Mouse (Mus musculus): ENCODE data around the gene Snx3.

Snx3 gene

DNA sequence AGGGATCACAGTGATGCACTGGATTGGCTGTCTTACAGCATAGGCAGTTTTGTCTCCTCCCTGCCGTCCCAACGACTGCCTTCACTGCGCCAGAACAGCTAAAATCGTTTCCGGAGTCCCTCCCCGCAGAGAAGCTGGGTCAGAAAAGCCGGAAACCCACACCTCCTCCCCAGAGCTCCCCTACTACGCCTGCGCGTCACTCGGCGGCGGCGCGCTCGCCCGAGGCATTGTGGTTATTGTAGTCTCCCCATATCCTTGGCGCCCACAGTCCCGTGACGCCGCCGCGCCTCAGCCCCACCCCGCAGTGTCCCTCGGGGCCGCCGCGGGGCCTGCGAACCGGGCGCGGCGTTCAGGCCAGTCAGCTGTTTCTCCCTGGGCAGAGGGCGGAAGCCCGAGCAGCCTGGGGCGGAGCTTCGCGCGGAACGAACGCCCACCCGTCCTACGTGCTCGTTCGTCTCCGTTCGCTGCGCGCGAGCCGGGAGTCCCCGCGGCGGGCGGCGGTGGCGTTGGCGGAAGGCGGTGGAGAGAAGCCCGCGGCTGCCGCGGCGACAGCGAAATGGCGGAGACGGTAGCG lies at the start of gene Snx3:
TSS of gene Snx3 (plus strand) at position 256 of the 574 bp plus-strand sequence.
- peak; percentile 95 for DNase-seq (ENCODE audit: low spot score)

DNA sequence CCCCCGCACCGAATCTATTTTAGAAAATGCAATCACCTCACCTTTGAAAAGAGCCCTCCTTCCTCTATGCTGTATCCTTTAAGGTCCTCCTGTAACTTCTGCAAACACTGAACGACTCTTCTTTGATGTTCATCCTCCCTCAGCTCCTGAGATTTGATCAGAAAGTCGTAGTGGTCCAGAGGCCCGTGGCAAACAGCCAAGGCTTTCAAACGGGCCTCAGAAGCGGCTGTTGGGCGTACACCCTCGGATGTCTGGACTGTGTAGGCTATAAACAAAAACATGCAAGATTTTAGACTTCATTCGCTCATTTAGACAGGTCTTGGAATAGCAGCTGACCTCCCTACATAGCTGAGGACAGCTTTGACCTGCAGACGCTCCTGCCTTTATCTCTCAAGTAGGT lies 47.6 kb upstream of the Snx3 start:
- DNase-seq (ENCODE audit: low spot score) = no peak

DNA sequence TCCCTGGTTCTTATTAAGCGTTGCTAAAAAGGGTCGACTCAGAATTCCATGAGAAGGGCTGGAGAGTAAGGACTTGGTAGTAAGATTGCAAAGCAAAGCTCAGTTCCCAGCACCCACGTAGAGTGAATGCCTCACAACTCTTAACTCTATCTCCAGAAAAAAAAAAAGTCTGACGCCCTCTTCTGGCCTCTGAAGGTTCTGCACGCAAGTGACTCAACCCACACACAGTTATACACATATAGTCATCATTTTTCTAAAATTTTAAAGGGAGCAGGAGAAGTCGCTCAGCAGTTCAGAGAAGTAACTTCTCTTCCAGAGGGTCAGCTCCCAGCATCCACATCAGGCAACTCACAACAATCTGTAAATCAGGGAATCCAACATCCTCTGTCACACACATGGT lies 47.1 kb upstream of the Snx3 start:
- no peak for DNase-seq (ENCODE audit: low spot score)

DNA sequence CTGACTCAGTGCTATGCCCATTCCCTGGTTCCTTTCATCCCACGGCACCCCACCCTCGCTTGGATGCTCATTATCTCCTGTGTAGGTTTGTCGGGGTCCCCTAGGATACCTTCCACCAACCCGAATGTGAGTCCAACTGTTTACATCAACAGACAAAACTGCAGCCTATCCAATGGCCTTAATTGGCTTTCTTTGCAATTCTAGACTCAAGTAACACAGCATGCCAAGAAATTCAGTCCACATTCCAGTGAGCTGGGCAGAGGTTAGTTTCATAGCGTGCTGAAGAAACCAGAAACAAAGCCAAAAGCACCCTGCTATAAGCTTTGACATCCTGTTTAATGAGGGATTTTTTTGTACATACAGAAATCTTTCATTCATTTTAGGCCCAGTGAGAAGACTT lies 45.8 kb upstream of the Snx3 start:
- no peak for DNase-seq (ENCODE audit: low spot score)

DNA sequence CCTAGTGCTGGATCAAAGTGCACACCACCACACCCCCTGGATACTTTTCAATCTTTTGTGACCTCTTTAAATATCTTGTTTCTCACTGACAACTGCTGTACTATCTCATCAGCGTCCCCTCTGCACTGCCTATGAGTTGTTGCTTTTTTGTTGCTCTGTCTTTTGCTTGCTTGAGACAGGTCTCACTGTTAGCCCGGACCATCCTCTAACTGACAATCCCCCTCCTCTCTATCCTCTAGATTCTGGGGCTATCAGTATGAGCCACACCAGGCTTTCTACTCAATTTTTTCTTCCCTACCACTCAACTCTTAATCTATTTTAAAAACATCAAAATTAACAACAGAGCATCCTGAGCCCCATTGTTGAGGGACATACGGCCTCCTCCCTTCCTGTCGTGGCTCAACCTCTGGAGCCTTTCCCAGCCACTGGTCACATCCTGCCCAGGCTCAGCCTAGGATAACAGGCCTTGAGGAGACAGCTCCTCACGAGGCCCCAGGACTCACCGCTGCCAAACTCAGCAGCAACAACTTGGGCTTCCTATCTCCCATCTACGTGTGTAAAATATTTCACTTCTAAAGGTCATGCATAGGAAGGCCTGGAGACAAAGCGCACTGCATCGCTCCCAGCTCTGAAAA lies 44.2 kb upstream of the Snx3 start:
- no peak for DNase-seq (ENCODE audit: low spot score)

DNA sequence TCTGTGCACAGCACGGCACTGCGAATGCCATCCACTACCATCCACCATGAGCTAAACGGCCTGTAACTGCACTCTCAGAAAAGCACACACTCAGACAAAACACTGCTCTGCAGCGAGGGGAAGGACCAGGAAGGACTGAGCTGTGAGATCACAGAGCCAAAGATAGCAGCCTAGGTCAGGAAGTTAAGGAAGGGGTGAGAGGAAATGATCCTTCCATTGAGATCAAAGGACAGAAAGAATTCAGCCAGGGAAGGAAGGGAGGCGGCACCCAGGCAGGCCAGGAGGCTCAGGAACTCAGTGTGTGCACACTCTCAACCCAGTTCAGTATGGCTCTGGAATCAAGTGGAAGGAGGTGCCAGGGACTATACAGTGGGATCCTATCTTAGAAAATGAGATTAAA lies 37.6 kb upstream of the Snx3 start:
- DNase-seq (ENCODE audit: low spot score) = no peak

DNA sequence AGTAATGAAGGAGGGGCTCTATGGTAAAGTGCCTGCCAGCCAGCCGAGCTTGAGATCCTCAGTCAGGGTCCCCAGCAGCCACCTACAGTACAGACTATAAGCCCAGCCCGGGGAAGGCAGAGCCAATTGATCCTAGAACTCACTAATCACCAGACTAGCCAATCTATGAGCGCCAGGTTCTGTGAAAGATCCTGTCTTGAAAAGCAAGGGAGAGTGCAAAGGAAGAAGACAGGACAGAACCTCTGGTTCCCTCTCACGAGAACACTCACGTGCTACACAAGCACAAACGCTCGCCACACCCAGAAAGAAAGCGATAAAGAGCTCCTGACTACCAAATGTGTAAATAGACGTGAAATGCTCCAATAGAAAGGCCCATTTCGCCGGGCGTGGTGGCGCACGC lies 37.0 kb upstream of the Snx3 start:
- no peak for DNase-seq (ENCODE audit: low spot score)

DNA sequence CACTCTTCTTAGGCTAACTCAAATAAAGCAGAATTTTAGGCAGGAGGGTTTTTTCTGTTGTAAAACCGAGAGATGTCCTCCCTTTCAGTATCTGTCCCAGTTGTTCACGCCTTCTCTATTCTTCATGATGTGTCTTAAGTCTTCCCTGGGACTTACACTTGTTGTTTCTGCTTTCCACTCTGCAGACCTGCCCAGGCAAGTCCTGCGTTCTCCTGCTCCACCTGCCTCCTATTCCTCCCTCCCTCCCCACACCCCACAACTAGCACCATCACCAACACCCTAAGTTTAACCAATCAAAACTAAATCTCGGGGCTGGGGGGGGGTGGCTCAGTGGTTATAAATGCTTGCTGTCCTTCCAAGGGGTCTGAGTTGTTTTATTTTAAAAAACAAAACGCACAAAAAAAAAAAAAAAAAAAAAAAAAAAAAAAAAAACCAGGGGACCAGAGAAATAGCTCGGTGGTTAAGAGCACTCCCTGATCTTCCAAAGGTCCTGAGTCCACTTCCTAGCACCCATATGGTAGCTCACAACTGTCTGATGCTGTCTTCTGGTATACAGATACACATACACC lies 26.8 kb upstream of the Snx3 start:
- no peak for DNase-seq (ENCODE audit: low spot score)

DNA sequence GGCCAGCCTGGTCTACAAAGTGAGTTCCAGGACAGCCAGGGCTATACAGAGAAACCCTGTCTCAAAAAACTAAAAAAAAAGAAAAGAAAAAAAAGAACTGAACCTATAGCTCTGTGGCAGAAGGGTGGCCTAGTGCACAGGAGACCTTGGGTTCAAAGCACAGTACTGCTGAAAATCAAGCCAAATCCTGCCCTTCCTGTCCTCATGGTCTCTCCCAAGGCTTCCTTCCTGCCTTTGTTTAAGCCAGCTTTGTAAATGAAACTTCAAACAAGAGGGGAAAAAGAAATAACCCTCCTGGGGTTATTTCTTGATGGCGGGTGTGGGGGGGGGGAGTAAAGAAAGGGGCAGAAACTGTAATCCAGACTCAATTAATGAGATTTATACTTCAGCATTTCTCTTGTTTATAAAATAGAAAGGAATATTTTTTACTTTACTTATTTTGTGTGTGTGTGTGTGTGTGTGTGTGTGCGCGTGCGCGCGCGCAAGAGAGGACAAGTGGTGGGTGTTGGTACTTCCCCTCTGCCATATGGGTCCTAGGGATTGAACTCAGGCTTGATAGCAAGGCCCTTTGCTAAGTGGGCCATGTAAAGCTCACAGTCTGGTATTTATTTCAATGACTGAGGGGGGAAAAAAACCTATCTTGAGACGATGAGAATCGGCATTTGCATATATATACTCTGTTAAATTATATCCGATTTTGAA lies 24.9 kb upstream of the Snx3 start:
- no peak for DNase-seq (ENCODE audit: low spot score)

DNA sequence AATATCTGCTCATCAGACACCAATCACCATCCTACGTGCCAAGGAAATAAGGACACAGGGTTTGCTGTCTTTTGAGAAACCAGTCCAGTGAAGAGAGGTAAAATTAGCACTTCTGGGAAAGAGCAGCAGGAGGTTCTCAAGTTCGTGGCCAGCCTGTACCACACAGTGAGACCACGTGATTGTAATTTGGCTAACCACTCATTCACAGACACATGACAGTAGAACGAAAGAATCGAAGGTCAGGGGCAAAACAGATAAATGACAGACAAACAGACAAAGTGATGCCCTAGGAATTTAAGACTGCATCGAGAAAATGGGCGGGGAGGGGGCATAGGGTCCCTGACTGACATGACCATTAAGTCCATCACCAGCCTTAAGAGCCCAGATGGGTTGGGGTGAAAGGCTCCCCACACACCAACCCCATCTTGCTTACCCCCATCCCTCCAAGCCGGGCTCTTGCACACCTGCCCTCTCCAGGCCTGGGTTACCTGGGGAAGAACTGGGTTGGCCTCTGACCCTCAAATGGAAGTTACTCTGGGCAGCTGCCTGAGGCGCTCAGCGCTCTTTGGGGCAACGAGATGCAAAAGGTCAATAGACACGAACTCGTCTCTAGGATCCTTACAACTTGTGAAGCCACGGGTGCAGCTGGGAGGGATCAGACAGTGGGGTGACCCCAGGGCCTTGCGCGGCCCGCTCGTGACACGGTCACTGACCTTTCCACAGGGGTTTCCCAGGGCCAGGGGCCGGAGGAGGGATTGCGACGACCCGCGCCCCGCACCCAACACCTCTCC lies 24.1 kb upstream of the Snx3 start:
- no peak for DNase-seq (ENCODE audit: low spot score)

DNA sequence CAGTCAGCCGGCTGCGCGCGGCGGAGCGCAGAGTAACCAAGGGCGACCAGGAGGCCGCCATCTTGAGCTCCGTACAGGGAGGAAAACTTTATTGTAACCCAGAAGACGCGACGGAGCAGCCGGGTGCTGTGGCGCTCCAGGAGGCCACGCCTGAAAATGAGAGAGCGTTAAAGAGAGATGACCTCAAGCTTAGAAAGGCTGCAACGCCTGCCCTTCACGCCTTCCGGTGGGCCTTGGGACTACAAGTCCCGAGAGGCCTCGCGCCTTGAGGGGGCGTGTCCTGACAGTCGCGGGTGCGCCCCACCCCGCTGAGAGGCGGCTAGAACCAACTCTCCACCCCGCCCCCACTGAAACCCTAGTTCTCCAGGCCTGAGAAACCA lies 23.5 kb upstream of the Snx3 start, which contains the start of gene Afg1l:
TSS of gene Afg1l (minus strand) at position 225 of the 380 bp plus-strand sequence.
- DNase-seq (ENCODE audit: low spot score) = peak; percentile 98

DNA sequence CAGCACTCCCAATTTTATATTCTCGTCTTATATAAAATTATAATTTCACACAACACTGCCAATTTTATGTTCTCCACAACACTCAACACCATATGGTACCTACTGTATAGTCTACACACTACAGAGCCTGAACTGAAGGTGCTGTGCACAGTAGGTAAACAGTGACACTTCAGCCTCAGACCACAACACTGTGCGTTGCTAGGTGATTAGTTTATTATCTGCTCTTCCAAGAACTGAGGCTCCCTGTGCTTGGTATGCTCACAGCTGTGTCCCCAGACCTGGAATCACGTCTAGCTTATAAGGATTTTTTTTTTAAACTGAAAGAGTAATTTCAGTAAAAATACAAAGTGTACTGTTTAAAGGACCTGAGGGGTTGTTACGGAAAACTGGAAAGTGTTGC lies 21.1 kb upstream of the Snx3 start:
- no peak for DNase-seq (ENCODE audit: low spot score)

DNA sequence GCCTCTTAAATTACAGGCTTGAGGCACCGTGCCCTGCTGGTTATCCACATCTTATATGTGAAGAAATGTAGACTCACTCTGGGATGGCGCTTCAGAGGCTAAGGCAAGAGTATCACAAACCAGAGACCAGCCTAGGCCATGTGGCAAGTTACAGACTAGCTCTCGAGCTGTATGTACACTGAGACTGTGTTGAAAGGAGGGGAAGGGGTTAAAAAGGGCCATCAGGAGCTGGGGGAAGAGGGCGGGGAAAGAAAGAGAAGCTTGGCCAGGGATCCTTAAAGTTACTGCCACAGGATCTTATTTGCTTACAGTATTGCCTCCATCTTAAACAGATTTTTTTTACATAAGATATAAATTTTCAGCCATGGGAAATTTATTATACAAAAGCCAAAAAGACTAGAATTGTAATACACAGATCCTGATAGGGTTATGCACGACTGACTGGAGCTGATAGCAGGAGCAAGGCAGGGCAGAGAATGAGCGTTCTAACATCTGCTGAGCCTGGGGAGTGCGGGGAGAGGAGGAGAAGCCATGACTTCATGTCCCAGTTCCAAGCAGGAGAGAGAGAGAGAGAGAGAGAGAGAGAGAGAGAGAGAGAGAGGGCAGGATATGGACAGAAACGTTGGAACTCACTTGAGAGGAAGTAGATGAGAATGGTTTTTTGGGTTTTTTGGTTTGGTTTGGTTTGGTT lies 13.1 kb upstream of the Snx3 start:
- no peak for DNase-seq (ENCODE audit: low spot score)

DNA sequence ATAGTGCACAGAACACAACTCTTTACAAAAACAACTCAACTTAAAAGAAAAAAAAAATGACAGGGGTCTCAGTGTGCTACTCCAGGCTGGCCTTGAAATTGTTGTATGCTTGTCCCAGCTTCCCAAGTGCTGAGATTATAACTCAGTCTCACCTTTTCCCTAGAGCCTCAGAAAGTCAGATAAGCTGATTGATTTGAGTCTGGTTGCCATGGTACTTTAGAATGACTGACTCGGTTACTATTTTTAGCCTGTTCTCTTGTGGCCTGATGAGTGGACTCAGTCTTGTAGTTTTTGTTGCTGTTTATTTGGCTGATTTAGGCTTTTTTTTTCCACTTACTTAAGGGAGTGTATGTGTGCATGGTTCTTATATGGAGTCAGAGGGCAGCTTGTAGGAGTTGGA lies 10.7 kb upstream of the Snx3 start:
- DNase-seq (ENCODE audit: low spot score) = no peak

DNA sequence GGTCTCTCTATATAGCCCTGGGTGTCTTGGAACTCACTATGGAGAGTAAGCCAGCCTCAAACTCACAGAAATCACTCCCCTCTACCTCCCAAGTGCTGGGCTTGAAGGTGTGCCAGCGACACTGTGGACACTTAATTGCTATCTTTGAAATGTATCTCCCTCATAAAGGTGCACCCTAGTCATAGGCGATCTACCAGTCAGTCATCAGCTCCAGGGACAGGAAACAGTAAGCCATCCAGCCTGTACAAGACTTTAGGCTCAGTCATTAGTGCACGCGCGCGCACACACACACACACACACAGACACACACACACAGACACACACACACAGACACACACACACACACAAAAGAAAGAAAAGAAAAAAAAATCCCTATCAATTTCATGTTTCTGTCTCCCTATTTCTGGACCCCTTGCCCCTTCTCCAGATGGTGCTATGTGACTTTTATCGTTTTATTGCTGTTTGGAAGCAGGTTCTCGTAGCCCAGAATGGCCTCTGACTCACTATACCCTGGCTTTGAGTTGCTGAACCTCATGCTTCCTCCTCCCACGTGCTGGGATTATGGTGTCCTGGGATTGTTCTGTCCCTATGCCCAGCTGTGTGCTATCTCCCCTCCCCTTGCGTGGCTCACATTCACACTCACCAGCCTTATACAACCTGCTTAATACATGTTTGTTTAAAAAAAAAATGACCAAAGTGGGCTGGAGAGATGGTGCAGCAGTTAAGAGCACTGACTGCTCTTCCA lies 9.6 kb upstream of the Snx3 start:
- no peak for DNase-seq (ENCODE audit: low spot score)

DNA sequence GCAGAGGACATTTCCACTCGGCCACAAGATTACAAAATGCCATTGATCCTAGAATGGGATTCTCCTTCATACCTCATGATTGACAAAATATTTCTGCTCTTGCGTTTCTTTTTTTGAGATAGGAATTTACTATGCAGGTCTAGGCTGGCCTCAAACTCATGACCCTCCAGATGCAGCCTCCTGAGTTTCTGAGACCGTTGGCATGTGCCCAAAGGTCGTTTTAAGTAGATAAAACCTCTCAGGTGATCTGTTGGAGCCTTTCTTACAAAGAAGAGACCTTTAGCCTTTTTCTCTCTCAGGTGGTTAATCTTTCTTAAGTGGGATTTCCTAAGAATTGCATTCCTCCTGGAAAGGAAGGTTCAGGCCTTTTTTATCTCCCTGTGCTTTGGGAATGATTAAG lies 8.8 kb upstream of the Snx3 start:
- no peak for DNase-seq (ENCODE audit: low spot score)

DNA sequence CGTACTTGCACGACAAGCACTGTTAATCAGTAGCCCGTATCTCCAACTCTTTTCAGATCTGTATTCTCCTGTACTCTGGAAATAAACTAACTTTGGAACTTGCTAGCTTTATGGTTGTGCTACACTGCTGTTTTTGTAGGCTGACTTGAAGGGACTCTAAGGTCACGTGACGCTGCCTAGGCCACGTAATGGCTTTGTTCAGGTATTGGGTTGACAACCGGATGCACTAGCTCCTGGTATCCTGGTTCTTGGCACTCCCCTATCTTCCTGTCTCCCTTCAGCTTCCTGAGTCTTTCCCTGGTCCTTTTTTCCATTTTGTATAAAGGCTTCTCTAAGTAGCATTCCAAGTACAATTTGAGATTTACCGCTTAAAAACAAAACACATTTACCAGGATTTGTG lies 1.2 kb upstream of the Snx3 start:
- no peak for DNase-seq (ENCODE audit: low spot score)

DNA sequence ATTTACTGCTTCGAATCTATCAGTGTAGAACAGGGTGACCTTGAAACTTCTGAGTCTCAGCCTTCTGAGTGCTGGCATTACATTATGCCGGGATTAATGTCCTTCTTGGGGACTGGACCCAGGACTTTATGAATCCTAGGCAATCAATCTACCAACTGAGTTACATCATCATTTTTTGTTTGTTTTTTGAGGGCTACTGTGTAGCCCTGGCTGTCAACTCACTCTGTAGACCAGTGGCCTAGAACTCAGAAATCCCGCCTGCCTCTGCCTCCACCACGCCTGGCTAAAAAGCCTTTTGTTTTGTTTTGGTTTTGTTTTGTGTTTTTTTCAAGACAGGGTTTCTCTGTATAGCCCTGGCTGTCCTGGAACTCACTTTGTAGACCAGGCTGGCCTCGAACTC lies 669 bp upstream of the Snx3 start:
- DNase-seq (ENCODE audit: low spot score) = no peak

DNA sequence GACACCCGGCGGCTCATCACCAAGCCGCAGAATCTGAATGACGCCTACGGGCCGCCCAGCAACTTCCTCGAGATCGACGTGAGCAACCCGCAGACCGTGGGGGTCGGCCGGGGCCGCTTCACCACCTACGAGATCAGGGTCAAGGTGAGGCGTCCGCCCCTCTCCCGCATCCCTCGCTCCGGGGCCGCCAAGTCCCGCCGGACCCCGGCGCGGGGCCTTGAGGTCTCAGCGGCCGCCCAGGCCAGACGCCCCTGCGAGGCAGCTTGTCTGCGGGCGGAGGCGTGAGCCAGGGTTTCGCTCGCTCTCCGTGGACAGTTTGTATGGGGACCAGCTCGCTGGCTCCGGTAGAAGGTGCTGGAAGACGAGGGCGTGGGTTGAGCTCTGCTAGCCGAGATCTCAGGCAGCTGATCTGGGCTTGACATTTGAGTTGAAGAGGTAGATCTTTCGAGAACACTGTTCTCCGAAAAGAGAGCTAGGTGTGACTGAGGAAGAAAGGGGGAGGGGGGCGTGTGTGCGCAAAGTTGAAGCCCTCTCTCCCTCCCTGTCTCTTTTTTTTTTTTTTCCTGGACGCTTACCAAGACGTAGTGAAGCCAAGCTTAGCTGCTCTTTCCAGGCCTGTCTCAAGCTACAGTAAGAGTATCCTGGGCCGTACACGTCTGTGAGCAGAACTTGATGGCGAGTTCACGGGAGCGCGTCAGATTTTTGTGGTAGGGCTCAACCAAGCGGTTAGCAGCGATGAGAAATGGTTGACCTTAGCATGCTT lies 700 bp downstream of the Snx3 start:
- DNase-seq (ENCODE audit: low spot score) = peak; percentile 76

DNA sequence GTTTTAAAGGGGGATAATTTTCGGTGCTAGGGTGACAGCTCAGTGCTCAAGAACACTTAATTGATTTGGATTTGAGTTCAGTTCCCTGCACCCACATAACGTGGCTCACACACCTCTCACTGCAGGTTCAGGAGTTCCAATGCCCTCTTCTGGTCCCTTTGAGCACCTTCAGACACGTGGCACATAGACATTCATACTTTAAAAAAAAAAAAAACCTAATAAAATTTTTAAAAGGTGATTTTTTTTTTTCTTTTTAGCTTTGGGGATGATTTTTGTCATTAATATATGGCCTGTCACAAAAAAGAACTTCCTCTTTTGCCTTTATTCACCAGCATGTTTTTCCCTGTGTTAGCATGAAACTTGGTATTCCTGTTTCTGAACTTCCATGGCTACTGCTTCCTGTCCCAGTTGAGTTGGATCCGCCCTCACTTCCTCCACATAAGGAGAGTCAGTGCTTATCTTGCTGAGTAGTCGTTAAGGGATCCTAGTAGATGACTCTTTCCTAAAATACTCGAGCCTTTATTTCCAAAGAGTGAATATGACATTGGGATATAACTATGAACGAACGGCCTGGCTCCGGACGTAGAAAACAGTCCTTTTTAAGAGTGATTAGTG lies 2.4 kb downstream of the Snx3 start:
- DNase-seq (ENCODE audit: low spot score) = no peak
